Mouse (Mus musculus): ENCODE measurements around the gene Brsk1. TPM values are rescaled to one million over a fixed set of nuclear protein-coding genes. Genes with fewer than 3 reads are reported as not detected.
A peak's percentile ranks its signal among the peaks of the same experiment; 100 is the strongest.

Gene Brsk1
- polyA plus RNA-seq, 1 experiment from 2014 or later = 2.2 TPM

DNA sequence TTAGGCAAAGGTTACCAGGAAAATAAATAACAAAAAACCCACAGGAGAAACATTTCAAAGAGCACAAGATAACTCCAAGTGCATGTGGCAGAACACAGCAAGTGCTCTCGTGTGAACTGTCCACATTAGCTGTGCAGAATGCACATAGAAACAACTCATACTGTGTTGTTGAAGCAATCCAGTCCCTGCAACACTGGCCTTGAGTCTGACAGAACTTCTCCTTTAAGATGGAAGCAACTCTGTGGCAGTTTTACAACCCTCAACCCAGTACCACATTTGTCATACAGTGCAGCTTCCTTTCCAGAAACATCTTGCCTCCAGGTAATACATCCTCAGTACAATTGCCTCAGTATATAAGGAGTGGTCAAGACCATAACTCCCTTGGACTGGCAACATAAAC lies 33.6 kb upstream of the Brsk1 start:
- no peak for DNase-seq (ENCODE audit: extremely low spot score, low spot score)
- H3K4me3 ChIP-seq = peak overlapping the region; percentile 85; the same call in 1 of the 2 replicates
- WGBS = 88% methylated on average over 1 of the region's 1 CpGs
- peaks cover 32% of the 10 kb centered on the region for H3K36me3 ChIP-seq (replicated peaks)
- peaks cover 42% of the 10 kb centered on the region for H3K4me1 ChIP-seq
- no peaks in the 10 kb centered on the region for H3K27me3 ChIP-seq (ENCODE audit: poor library complexity, severe bottlenecking)
- no peak overlapping the region for H3K27ac ChIP-seq
- H3K9me3 ChIP-seq = no peaks in the 10 kb centered on the region

DNA sequence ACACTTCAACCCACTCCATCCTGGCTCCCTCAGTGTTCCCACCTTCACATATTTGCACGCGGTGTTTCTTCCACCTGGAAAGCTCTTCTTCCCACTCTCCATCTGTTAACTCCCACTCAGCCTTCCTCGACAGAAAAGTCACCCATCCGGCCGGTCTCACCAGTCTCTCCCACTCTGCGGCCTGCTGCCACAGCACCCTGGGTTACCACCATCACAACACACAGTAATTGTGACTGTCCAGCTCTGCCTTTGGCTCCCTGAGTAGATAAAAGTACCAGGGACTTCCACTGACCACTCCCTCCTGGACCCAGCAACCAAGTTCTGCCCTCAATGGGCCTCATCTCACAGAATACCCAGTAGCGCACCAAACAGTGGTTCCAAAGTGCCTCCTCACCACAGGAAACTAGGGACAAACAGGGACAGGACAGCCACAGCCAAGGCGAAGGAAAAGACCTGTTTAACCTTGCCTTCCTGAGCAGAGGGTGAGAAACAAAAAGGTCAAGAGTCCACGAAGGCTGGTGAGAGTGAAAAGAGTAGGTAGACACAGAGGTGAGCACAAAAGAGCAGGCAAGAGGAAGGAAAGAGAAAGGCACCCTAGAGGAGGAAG lies 32.8 kb upstream of the Brsk1 start:
- Histone ChIP-seq H3K27ac (peak overlapping the region; percentile 95), H3K27me3 (ENCODE audit: poor library complexity, severe bottlenecking) (no peaks in the 10 kb centered on the region), H3K4me3 (peak overlapping the region; percentile 85), H3K36me3 (replicated peaks) (peaks cover 32% of the 10 kb centered on the region), H3K9me3 (no peaks in the 10 kb centered on the region), H3K4me1 (peaks cover 42% of the 10 kb centered on the region)
- WGBS = 66% methylated on average over 9 of the region's 9 CpGs
- no peak for DNase-seq (ENCODE audit: extremely low spot score, low spot score)

DNA sequence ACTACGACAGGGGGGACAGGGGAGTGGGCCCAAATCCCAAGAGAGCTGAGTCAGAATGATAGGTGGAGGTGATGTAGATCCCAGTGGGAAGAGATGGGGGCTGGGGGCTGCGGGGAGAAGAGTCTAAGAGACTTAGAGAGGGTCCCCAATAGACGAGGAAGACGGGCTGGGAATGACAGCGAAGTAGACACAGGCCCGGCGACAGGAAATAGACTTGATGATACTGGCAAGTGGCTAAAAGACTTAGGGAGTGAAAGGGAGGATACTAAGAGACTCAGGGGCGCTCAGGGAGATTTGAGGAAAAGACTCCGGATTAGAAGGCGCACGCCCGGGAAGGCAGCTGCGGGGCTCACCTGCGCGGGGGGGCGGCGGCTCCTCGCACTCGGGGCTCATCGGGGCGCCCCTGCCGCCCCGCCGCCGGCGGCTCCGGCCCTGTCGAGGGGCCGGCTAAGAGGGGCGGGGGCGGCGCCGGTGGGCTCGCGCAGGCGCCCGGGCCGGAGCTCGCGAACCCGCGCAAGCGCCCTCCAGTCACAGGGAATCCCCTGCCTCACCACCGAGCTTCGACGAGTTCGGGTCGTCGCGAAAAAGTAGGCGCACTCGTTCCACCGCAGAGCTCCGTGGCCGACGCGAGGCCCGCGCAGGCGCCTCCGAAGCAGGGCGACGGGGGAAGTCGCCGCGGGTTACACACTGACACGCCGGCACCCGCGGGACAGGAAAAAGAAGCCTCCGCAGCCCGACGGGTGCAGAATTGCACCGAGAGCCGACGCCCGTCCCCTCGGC lies 32.1 kb upstream of the Brsk1 start:
- H3K9me3 ChIP-seq = no peaks in the 10 kb centered on the region
- peaks cover 42% of the 10 kb centered on the region for H3K4me1 ChIP-seq
- peaks cover 30% of the 10 kb centered on the region for H3K36me3 ChIP-seq (replicated peaks)
- H3K27ac ChIP-seq = peak overlapping the region; percentile 95
- no peaks in the 10 kb centered on the region for H3K27me3 ChIP-seq (ENCODE audit: poor library complexity, severe bottlenecking)
- WGBS = under 1% methylated on average over 75 of the region's 78 CpGs
- H3K4me3 ChIP-seq = peak overlapping the region; percentile 85
- DNase-seq (ENCODE audit: extremely low spot score, low spot score) = no peak

DNA sequence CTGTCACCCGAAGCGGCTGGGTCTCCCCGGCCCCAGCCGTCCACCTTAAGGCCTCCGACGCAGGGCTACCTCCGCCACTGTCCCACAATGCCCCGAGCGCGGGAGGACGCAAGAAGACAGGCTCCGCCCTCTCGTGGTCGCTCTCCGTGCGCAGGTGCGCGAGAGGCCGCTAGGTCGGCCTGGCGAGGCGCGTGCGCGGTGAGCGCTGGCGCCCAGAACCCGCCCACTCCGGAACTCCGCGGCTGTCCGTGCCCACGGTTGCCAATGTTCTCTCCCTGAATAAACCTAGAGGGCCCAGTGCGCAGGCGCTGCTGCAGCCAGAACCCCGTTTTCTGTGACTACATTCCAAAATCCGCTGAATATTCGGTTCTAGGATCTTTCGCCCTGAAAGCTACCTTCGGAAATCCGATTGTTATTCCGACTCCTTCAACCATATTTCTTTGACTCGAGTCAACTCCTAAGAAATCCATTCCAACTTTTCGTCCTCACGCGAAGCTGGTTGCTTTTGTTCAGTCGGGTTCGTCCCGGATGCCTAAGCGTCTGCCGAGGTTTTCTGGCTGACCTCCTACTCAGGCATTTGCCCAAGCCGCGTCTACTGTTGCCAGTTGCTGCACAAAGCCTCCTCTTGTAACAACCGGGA lies 31.4 kb upstream of the Brsk1 start, which contains the start of gene Ppp6r1:
Gene Ppp6r1 (minus strand): TSS at position 108 of the 640 bp plus-strand sequence.
- H3K4me3 ChIP-seq = peak within 1 kb of the TSS; percentile 85
- no peaks in the 10 kb centered on the region for H3K9me3 ChIP-seq
- H3K27me3 ChIP-seq (ENCODE audit: poor library complexity, severe bottlenecking) = no peaks in the 10 kb centered on the region
- peak; percentile 92 for DNase-seq (ENCODE audit: extremely low spot score, low spot score)
- H3K36me3 ChIP-seq (replicated peaks) = peaks cover 26% of the 10 kb centered on the region
- peak within 1 kb of the TSS; percentile 95 for H3K27ac ChIP-seq
- peaks cover 41% of the 10 kb centered on the region for H3K4me1 ChIP-seq
- under 1% methylated on average over 54 of the region's 54 CpGs for whole genome bisulfite sequencing

DNA sequence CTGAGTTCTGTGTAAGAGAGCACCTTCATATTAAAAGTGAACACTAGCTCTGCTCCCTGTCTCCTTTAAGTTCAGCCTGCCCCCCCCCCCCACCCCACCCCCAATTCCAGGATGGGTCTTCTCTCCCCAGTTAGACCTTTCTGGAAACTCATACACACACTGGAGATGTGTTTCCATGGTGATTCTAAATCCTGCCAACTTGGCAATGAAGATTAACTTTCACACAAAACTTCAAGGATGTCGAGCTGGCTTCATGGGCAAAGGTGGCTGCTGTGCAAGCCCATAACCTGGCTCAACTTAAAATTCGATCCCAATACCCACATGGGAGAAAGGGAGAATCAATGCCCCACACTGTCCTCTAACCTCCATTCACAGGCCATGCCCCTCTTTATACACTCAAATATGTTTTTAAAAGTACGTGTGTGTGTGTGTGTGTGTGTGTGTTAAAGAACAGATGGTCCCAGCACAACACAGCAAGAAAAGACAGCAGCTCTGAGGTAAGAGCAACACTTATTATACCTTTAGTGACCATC lies 30.4 kb upstream of the Brsk1 start:
- Histone ChIP-seq H3K4me3 (peak overlapping the region; percentile 85), H3K4me1 (peaks cover 36% of the 10 kb centered on the region), H3K9me3 (no peaks in the 10 kb centered on the region), H3K27ac (peak overlapping the region; percentile 95), H3K36me3 (replicated peaks) (peaks cover 31% of the 10 kb centered on the region), H3K27me3 (ENCODE audit: poor library complexity, severe bottlenecking) (no peaks in the 10 kb centered on the region)
- WGBS = 62% methylated on average over 3 of the region's 3 CpGs
- no peak for DNase-seq (ENCODE audit: extremely low spot score, low spot score)

DNA sequence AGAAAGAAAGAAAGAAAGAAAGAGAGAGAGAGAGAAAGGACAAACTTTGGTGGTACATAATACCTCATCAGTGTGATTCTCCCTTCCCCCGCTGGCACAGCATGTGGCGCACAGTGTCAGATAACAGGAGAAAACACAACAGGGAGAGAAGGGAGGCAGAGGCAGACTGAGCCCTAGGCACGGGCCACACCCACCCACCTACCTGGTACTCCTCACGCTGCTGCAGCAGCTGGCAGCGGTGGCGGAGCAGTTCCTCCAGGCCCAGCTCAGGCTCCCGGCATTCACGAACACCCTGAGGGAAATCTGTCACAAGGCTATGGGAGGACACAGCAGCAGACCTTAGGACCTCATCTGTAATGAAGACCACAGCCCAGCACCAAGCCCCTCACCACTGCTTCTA lies 27.2 kb upstream of the Brsk1 start:
- DNase-seq (ENCODE audit: extremely low spot score, low spot score) = no peak
- no peak overlapping the region for H3K27ac ChIP-seq
- H3K36me3 ChIP-seq (replicated peaks) = peaks cover 60% of the 10 kb centered on the region
- H3K4me3 ChIP-seq = no peak overlapping the region
- peaks cover 15% of the 10 kb centered on the region for H3K4me1 ChIP-seq
- no peaks in the 10 kb centered on the region for H3K9me3 ChIP-seq
- 68% methylated on average over 8 of the region's 8 CpGs for WGBS
- H3K27me3 ChIP-seq (ENCODE audit: poor library complexity, severe bottlenecking) = no peaks in the 10 kb centered on the region

DNA sequence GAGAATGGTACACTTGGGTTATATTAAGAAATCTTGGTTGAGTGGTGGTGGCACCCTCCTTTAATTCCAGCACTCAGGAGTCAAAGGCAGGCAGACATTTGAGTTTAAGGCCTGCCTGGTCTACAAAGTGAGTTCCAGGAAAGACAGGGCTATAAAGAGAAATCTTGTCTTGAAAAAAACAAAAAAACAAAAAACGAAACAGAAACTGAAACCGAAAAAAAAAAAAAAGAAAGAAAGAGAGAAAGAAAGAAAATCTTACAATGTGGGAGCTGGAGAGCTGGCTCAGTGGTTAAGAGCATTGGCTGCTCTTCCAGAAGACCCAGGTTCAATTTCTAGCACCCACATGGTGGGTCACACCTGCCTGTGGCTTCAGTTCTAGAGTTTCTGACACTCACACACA lies 26.7 kb upstream of the Brsk1 start:
- peaks cover 65% of the 10 kb centered on the region for H3K36me3 ChIP-seq (replicated peaks)
- WGBS = 86% methylated on average over 2 of the region's 2 CpGs

DNA sequence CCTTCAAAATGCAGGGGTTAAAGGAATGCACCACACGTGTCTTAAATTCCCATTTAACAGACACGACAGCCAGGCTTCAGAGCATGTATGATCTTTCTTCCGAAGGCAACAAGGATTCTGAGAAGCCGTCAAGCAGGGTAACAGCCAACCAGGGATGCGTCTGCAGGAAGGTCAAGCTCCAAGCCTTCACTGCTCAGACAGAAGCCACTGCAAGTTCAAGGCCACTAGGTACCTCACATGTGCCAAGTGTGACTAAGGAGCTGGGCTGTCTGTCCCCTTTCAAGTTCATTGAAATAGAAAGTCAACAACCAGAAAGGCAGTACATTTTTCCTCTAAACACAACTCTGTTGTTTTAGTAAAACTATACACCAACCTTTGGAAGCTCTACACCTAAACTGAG lies 23.5 kb upstream of the Brsk1 start:
- no peaks in the 10 kb centered on the region for H3K9me3 ChIP-seq
- no peaks in the 10 kb centered on the region for H3K27me3 ChIP-seq (ENCODE audit: poor library complexity, severe bottlenecking)
- no peak overlapping the region for H3K4me3 ChIP-seq
- H3K4me1 ChIP-seq = no peaks in the 10 kb centered on the region
- no peak overlapping the region for H3K27ac ChIP-seq
- WGBS = 95% methylated on average over 5 of the region's 5 CpGs
- peaks cover 89% of the 10 kb centered on the region for H3K36me3 ChIP-seq (replicated peaks)
- DNase-seq (ENCODE audit: extremely low spot score, low spot score) = no peak

More for the DNA sequence above, 26.7 kb upstream of the Brsk1 start:
- no peak for DNase-seq (ENCODE audit: extremely low spot score, low spot score)
- H3K9me3 ChIP-seq = no peaks in the 10 kb centered on the region
- no peaks in the 10 kb centered on the region for H3K27me3 ChIP-seq (ENCODE audit: poor library complexity, severe bottlenecking)
- no peak overlapping the region for H3K27ac ChIP-seq
- H3K4me3 ChIP-seq = no peak overlapping the region
- peaks cover 15% of the 10 kb centered on the region for H3K4me1 ChIP-seq

DNA sequence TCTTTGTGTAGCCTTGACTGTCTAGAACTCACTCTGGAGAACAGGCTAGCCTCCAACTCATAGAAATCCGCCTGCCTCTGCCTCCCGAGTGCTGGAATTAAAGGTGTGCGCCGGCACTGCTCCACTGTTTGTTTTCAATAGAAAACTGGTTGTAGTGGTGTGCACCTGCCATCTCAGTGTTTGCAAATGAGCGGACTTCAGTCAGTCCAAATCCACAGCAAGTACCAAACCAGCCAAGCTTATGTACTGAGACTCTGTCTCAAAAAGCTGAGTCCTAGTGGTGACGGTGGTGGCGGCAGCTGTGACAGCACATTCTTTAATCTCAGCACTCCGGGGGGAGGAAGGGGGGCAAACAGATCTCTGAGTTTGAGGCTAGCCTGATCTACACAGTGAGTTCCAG lies 21.9 kb upstream of the Brsk1 start:
- no peak for DNase-seq (ENCODE audit: extremely low spot score, low spot score)
- H3K4me1 ChIP-seq = no peaks in the 10 kb centered on the region
- H3K27ac ChIP-seq = no peak overlapping the region
- H3K9me3 ChIP-seq = no peaks in the 10 kb centered on the region
- WGBS = 94% methylated on average over 8 of the region's 8 CpGs
- H3K27me3 ChIP-seq (ENCODE audit: poor library complexity, severe bottlenecking) = no peaks in the 10 kb centered on the region
- peaks cover 90% of the 10 kb centered on the region for H3K36me3 ChIP-seq (replicated peaks)
- H3K4me3 ChIP-seq = no peak overlapping the region

DNA sequence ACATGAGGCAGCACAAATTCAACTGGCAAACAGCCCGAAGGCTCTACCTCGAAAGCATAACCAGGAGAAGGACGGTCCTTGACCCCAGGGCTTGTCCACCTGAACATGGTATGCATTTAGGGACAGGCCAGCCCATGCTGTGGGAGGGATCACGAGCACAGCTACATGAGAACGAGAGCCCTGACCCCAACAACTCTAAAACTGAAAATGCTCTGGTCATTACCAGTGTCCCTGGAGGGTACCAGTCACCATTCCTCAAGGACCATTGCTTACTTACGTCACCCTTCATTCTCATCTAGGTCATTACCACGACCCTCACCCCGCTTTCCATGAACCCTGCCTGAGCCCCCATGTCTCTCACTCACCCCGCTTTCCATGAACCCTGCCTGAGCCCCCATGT lies 21.2 kb upstream of the Brsk1 start:
- no peak overlapping the region for H3K4me3 ChIP-seq
- H3K27me3 ChIP-seq (ENCODE audit: poor library complexity, severe bottlenecking) = no peaks in the 10 kb centered on the region
- WGBS = 95% methylated on average over 9 of the region's 9 CpGs
- no peaks in the 10 kb centered on the region for H3K9me3 ChIP-seq
- peaks cover 93% of the 10 kb centered on the region for H3K36me3 ChIP-seq (replicated peaks)
- H3K27ac ChIP-seq = no peak overlapping the region
- H3K4me1 ChIP-seq = no peaks in the 10 kb centered on the region
- no peak for DNase-seq (ENCODE audit: extremely low spot score, low spot score)

DNA sequence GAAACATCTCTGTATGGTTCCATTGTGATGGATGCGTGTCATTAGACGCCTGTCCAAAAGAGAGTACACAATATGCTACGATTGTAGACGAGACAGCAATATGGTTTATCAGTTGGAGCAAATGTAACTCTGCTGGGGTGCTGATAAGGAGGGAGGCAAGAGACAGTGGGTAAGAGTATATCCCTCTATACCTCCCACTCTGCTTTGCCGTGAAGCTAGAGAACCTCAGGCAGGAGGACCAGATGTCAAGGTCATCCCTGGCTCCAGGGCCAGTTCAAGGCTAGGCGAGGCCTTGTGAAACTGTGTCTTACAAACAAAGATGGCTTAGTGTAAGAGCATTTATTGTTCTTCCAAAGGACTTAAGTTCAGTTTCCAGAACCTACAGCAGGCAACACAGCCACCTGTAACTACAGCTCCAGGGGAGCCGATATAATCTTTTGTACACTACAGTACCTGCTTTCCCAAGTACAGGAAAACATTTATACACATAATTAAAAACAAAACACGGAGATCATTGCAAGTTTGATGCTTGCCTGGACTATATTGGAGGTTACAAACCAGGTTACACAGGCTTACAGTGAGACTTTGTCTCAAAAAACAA lies 19.6 kb upstream of the Brsk1 start:
- 91% methylated on average over 8 of the region's 8 CpGs for WGBS

DNA sequence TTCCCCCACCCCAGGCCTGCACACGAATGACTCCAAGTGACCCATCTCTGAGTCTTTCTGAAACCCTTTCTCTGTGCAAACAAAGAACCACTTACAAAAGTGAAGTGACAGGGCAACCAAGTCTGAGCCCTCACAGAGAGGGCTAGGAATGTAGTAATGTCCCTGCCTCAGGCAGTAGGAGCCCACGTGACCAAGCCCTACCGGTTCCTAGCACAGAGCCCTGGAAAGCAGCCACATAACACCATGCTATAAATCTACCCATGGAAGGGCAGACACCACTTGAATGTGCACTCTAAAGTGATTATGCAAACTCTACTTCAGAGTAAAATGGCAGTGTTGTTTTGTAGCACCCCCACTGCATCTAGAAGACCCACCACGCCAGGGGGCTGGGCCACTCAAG lies 18.4 kb upstream of the Brsk1 start:
- 71% methylated on average over 4 of the region's 4 CpGs for WGBS
- H3K27me3 ChIP-seq (ENCODE audit: poor library complexity, severe bottlenecking) = no peaks in the 10 kb centered on the region
- H3K36me3 ChIP-seq (replicated peaks) = peaks cover 94% of the 10 kb centered on the region
- no peak overlapping the region; the same call in 1 of the 2 replicates for H3K4me3 ChIP-seq
- no peak for DNase-seq (ENCODE audit: extremely low spot score, low spot score)
- H3K9me3 ChIP-seq = no peaks in the 10 kb centered on the region
- H3K27ac ChIP-seq = no peak overlapping the region
- H3K4me1 ChIP-seq = no peaks in the 10 kb centered on the region

More for the DNA sequence above, 19.6 kb upstream of the Brsk1 start:
- Histone ChIP-seq H3K4me3 (no peak overlapping the region), H3K36me3 (replicated peaks) (peaks cover 94% of the 10 kb centered on the region), H3K4me1 (no peaks in the 10 kb centered on the region), H3K27ac (no peak overlapping the region), H3K27me3 (ENCODE audit: poor library complexity, severe bottlenecking) (no peaks in the 10 kb centered on the region), H3K9me3 (no peaks in the 10 kb centered on the region)
- DNase-seq (ENCODE audit: extremely low spot score, low spot score) = no peak
